Mouse (Mus musculus): ENCODE data around the gene Rab40c. TPM values are rescaled to one million over a fixed set of nuclear protein-coding genes. Genes with fewer than 3 reads are reported as not detected.

The Rab40c gene
- polyA plus RNA-seq, 1 experiment from 2014 or later = 23.4 TPM

DNA sequence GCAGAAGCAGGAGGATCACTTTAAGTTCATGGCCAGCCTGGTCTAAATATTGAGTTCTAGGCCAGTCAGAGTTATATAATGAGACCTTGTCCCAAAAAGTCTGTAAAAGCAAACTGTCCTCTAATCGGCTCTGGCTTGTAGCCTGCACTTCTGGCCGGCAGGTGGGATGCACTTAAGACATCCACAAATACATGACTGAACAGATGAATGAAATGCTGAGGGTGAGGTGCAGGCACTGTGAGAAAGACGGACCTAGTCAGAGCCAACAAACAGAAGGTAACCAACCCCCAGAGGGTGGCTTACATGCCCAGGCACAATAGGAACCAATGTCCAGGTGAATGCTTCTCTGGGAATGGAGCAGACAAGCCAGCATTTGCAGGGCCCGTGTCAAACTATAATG lies 5.2 kb downstream of the Rab40c start:
- H3K9ac ChIP-seq (ENCODE audit: low read length) = no peak overlapping the region
- ATAC-seq (ENCODE audit: low read depth) = no peak
- H3K9me3 ChIP-seq (ENCODE audit: control insufficient read depth, low read length) = no peaks in the 10 kb centered on the region
- H3K4me2 ChIP-seq (ENCODE audit: low read depth, low read length) = no peak overlapping the region
- no peak overlapping the region for H3K4me3 ChIP-seq (ENCODE audit: low read length)
- WGBS = 75% methylated on average over 4 of the region's 4 CpGs
- no peaks in the 10 kb centered on the region for H3K27me3 ChIP-seq (ENCODE audit: control insufficient read depth, insufficient read depth, low read depth, low read length)
- no peak overlapping the region for H3K27ac ChIP-seq (ENCODE audit: low read length)
- peaks cover 23% of the 10 kb centered on the region for H3K4me1 ChIP-seq (replicated peaks; ENCODE audit: control insufficient read depth, insufficient read depth, low read length)
- H3K36me3 ChIP-seq (ENCODE audit: control insufficient read depth, insufficient read depth, low read length) = peaks cover 6% of the 10 kb centered on the region; the same call in 1 of the 2 replicates

DNA sequence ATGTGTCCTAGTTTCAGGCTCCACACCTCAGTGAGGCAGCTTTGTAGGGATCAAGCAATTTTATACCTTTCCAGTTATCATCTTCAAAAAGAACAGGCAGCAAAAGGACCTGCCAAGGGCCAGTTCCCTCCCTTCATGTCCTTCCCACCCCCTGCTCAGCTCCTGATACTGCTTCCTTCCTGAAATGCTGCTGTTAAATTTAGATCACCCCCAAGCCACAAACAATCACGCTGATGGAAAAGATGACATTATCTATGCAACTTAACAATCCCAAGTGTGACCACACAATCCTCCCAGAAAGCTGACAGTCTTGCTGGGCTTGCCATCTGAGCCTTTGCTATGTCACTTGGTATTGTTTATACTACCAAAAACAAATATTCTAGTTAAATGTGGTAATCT lies 5.7 kb downstream of the Rab40c start:
- no peak overlapping the region for H3K4me2 ChIP-seq (ENCODE audit: low read depth, low read length)
- ATAC-seq (ENCODE audit: low read depth) = no peak
- 42% methylated on average over 1 of the region's 1 CpGs for WGBS

DNA sequence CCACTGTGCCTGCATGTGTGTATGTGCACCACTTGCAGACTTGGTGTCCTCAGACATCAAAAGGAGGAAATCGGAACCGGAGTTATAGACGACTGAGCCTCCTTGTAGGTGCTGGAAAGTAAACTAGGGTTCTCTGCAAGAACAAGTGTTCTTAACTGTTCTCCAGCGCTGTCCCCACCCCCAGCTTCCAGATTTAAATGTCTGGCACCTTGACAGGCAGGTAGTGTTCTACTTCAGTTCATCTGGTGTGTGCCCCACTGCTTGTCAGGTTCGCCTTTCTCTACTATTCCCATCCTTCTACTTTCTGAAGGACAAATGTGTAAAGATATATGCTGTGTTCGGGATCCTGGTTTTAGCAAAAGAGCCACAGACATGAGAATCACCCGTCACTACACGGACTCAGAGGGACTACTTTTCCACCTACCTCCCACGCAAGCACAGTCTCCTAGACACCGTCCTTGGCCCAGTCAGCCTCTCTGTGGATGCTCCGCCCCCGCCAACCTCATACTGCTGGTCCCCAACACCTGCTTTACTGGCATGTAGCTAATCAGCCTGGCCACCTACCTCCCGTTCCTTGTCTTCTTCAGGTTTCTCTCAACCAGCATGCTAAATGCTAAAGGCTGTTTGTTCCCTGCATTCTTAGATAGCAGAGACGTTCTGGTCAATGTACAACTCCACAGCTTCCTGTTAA lies 6.2 kb downstream of the Rab40c start:
- H3K9ac ChIP-seq (ENCODE audit: low read length) = no peak overlapping the region
- no peaks in the 10 kb centered on the region for H3K9me3 ChIP-seq (ENCODE audit: control insufficient read depth, low read length)
- no peak overlapping the region for H3K27ac ChIP-seq (ENCODE audit: low read length)
- peaks cover 6% of the 10 kb centered on the region; the same call in 1 of the 2 replicates for H3K36me3 ChIP-seq (ENCODE audit: control insufficient read depth, insufficient read depth, low read length)
- 77% methylated on average over 14 of the region's 14 CpGs for WGBS
- H3K4me2 ChIP-seq (ENCODE audit: low read depth, low read length) = no peak overlapping the region
- H3K4me1 ChIP-seq (replicated peaks; ENCODE audit: control insufficient read depth, insufficient read depth, low read length) = peaks cover 17% of the 10 kb centered on the region
- H3K4me3 ChIP-seq (ENCODE audit: low read length) = no peak overlapping the region
- no peaks in the 10 kb centered on the region for H3K27me3 ChIP-seq (ENCODE audit: control insufficient read depth, insufficient read depth, low read depth, low read length)
- no peak for ATAC-seq (ENCODE audit: low read depth)

More for the DNA sequence above, 5.7 kb downstream of the Rab40c start:
- H3K4me3 ChIP-seq (ENCODE audit: low read length) = no peak overlapping the region
- H3K4me1 ChIP-seq (replicated peaks; ENCODE audit: control insufficient read depth, insufficient read depth, low read length) = peaks cover 22% of the 10 kb centered on the region
- H3K9me3 ChIP-seq (ENCODE audit: control insufficient read depth, low read length) = no peaks in the 10 kb centered on the region
- no peak overlapping the region for H3K9ac ChIP-seq (ENCODE audit: low read length)
- peaks cover 6% of the 10 kb centered on the region; the same call in 1 of the 2 replicates for H3K36me3 ChIP-seq (ENCODE audit: control insufficient read depth, insufficient read depth, low read length)
- no peak overlapping the region for H3K27ac ChIP-seq (ENCODE audit: low read length)
- H3K27me3 ChIP-seq (ENCODE audit: control insufficient read depth, insufficient read depth, low read depth, low read length) = no peaks in the 10 kb centered on the region

DNA sequence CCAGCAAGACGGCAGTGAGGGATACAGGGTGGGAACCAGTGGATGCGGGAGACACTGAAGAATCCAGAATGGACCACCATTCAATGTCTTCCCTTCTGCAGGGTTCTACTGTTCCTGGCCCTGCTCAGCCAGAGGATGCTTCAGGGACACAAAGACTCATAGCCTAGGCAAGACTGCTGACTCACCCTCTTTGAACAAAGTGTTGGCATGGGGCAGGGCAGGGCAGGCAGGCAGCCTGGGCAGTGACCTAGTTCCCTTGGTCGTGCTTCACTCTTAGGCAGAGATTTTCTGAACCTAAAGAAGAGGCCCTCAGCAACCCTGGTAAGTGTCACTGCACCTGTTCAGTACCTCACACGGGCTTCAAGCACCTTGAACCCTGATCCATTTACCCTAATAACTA lies 7.7 kb downstream of the Rab40c start:
- no peak overlapping the region for H3K4me2 ChIP-seq (ENCODE audit: low read depth, low read length)

DNA sequence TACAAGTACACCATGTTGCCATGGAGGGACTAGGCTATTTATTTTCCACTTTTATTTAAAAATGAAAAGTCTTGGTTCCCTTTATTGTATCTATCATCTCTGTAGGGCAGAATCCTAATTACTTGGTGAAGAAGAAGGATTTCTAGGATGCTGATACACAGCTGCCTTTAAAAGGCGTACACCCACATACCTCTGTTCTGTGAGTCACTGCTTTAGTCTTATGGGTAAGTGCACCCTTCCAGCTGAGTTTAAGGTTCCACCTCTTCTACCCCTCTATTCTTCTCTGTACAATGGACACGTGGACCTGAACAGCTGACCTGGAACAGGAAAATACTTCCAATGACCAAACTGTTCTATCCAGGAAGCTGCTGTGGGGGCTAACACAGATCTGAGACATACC lies 11.9 kb downstream of the Rab40c start:
- Histone ChIP-seq H3K4me1 (replicated peaks; ENCODE audit: control insufficient read depth, insufficient read depth, low read length) (no peaks in the 10 kb centered on the region), H3K9me3 (ENCODE audit: control insufficient read depth, low read length) (no peaks in the 10 kb centered on the region), H3K36me3 (ENCODE audit: control insufficient read depth, insufficient read depth, low read length) (no peaks in the 10 kb centered on the region), H3K27ac (ENCODE audit: low read length) (no peak overlapping the region), H3K4me3 (ENCODE audit: low read length) (no peak overlapping the region), H3K4me2 (ENCODE audit: low read depth, low read length) (no peak overlapping the region), H3K27me3 (ENCODE audit: control insufficient read depth, insufficient read depth, low read depth, low read length) (no peaks in the 10 kb centered on the region), H3K9ac (ENCODE audit: low read length) (no peak overlapping the region)
- 81% methylated on average over 2 of the region's 2 CpGs for WGBS
- no peak for ATAC-seq (ENCODE audit: low read depth)

More for the DNA sequence above, 7.7 kb downstream of the Rab40c start:
- no peak for ATAC-seq (ENCODE audit: low read depth)
- no peak overlapping the region for H3K9ac ChIP-seq (ENCODE audit: low read length)
- no peak overlapping the region for H3K4me3 ChIP-seq (ENCODE audit: low read length)
- 83% methylated on average over 4 of the region's 4 CpGs for WGBS
- no peak overlapping the region for H3K27ac ChIP-seq (ENCODE audit: low read length)
- H3K4me1 ChIP-seq (replicated peaks; ENCODE audit: control insufficient read depth, insufficient read depth, low read length) = peaks cover 11% of the 10 kb centered on the region; the same call in 1 of the 2 replicates
- peaks cover 2% of the 10 kb centered on the region; the same call in 1 of the 2 replicates for H3K36me3 ChIP-seq (ENCODE audit: control insufficient read depth, insufficient read depth, low read length)
- no peaks in the 10 kb centered on the region for H3K27me3 ChIP-seq (ENCODE audit: control insufficient read depth, insufficient read depth, low read depth, low read length)
- H3K9me3 ChIP-seq (ENCODE audit: control insufficient read depth, low read length) = no peaks in the 10 kb centered on the region

DNA sequence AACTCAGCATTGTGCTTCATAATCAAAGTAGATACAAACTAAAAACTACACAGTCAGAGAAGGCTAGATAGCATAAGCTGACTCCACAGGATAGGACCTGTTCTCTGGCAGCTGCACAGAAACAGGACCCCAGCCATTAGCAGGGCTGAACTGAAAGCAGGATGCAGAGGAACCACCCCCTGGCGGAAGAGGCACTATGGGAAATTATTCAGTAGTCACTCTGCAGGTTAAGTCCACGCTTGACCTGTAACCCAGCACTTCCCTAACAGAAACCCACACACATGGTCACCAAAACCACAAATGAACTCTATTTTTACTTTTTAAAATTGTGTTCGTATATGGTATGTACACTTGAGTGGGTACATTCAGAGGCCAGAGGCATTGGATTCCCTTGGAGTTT lies 16.5 kb downstream of the Rab40c start:
- Histone ChIP-seq H3K9me3 (ENCODE audit: control insufficient read depth, low read length) (no peaks in the 10 kb centered on the region), H3K9ac (ENCODE audit: low read length) (no peak overlapping the region), H3K4me1 (replicated peaks; ENCODE audit: control insufficient read depth, insufficient read depth, low read length) (no peaks in the 10 kb centered on the region), H3K4me2 (ENCODE audit: low read depth, low read length) (no peak overlapping the region), H3K27me3 (ENCODE audit: control insufficient read depth, insufficient read depth, low read depth, low read length) (no peaks in the 10 kb centered on the region), H3K36me3 (ENCODE audit: control insufficient read depth, insufficient read depth, low read length) (peaks cover 3% of the 10 kb centered on the region; the same call in 1 of the 2 replicates), H3K27ac (ENCODE audit: low read length) (no peak overlapping the region), H3K4me3 (ENCODE audit: low read length) (no peak overlapping the region)
- WGBS = 90% methylated on average over 3 of the region's 3 CpGs
- ATAC-seq (ENCODE audit: low read depth) = no peak

DNA sequence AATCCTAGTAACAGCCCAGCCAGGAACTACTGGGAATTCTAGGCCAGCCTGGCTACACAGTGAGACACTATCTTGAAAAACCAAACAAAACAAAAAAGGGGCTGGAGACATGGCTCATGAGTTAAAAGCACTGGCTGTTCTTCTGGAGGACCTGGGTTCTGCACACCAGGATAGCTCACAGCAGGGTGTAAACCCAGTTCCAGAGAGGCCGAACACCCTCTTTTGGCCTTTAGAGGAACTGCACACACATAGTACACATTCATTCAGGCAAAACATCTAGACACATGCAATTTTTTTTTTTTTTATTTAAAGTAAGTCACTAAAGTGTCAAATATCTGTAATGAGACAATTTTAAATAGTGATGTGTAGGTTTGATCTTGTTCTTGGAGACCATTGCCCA lies 19.3 kb downstream of the Rab40c start:
- H3K4me3 ChIP-seq (ENCODE audit: low read length) = no peak overlapping the region
- H3K9me3 ChIP-seq (ENCODE audit: control insufficient read depth, low read length) = no peaks in the 10 kb centered on the region
- H3K9ac ChIP-seq (ENCODE audit: low read length) = no peak overlapping the region
- peaks cover 3% of the 10 kb centered on the region; the same call in 1 of the 2 replicates for H3K36me3 ChIP-seq (ENCODE audit: control insufficient read depth, insufficient read depth, low read length)
- ATAC-seq (ENCODE audit: low read depth) = no peak
- no peaks in the 10 kb centered on the region for H3K27me3 ChIP-seq (ENCODE audit: control insufficient read depth, insufficient read depth, low read depth, low read length)
- WGBS = 97% methylated on average over 1 of the region's 1 CpGs
- H3K4me2 ChIP-seq (ENCODE audit: low read depth, low read length) = no peak overlapping the region
- no peak overlapping the region for H3K27ac ChIP-seq (ENCODE audit: low read length)
- H3K4me1 ChIP-seq (replicated peaks; ENCODE audit: control insufficient read depth, insufficient read depth, low read length) = no peaks in the 10 kb centered on the region

DNA sequence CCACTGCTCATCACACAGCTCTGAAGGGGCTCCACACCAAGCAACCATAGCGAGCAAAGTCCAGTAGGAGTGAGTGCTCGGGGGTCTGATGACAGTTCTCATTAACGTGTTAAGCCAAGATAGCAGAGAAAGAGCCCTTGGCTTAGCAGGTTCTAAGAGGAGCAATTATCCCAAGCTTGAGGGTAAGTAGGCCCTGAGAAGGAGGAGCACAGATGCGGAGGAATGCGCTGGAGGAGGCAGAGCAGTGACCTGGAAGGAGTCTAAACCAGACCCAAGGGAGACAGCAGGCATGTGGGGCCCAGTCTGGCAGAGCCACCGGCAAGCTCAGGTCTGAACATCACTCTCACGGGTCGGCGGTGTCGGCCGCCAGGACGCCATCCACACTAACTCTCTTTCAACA lies 23.6 kb downstream of the Rab40c start:
- Histone ChIP-seq H3K27me3 (ENCODE audit: control insufficient read depth, insufficient read depth, low read depth, low read length) (no peaks in the 10 kb centered on the region), H3K9ac (ENCODE audit: low read length) (no peak overlapping the region), H3K4me3 (ENCODE audit: low read length) (no peak overlapping the region), H3K4me2 (ENCODE audit: low read depth, low read length) (no peak overlapping the region), H3K36me3 (ENCODE audit: control insufficient read depth, insufficient read depth, low read length) (peaks cover 3% of the 10 kb centered on the region; the same call in 1 of the 2 replicates), H3K4me1 (replicated peaks; ENCODE audit: control insufficient read depth, insufficient read depth, low read length) (no peaks in the 10 kb centered on the region), H3K9me3 (ENCODE audit: control insufficient read depth, low read length) (no peaks in the 10 kb centered on the region), H3K27ac (ENCODE audit: low read length) (no peak overlapping the region)
- no peak for ATAC-seq (ENCODE audit: low read depth)
- 70% methylated on average over 12 of the region's 12 CpGs for WGBS

DNA sequence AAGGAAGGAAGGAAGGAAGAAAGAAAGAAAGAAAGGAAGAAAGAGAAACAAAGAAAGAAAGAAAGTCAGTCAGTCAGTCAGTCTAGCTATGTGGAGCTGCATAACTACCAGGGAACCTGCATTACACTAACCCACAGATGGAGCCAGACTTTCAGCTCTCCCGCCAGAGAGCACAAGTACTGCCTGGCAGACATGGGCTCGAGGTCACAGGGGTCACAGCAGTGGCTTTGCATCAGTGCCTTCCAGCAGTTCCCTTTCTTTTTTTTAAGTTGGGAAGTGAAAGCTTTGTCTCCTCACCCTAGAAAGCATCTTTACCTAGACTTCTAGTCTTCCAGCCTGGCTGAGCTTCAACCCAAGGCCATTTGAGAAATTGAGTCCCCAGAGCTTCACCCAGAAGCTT lies 24.1 kb downstream of the Rab40c start:
- Histone ChIP-seq H3K9me3 (ENCODE audit: control insufficient read depth, low read length) (no peaks in the 10 kb centered on the region), H3K27ac (ENCODE audit: low read length) (no peak overlapping the region), H3K27me3 (ENCODE audit: control insufficient read depth, insufficient read depth, low read depth, low read length) (no peaks in the 10 kb centered on the region), H3K4me1 (replicated peaks; ENCODE audit: control insufficient read depth, insufficient read depth, low read length) (no peaks in the 10 kb centered on the region), H3K36me3 (ENCODE audit: control insufficient read depth, insufficient read depth, low read length) (no peaks in the 10 kb centered on the region; the same call in 1 of the 2 replicates), H3K4me3 (ENCODE audit: low read length) (no peak overlapping the region), H3K4me2 (ENCODE audit: low read depth, low read length) (no peak overlapping the region), H3K9ac (ENCODE audit: low read length) (no peak overlapping the region)
- ATAC-seq (ENCODE audit: low read depth) = no peak
- WGBS = 62% methylated on average over 2 of the region's 2 CpGs

All from lung, embryonic 16.5 days (tissue).